Mouse (Mus musculus) CH12F3 (cell line): ENCODE measurements around the gene Psmc5.

ENCODE experiments used
- in situ Hi-C: fragments of 300-500 bp; cut with MboI; formaldehyde crosslinking; loops from 2 replicates; pipeline ENCODE4 v1.14.3; 2020; ENCODE audit warnings: low sequenced_read_pairs

The Psmc5 gene

DNA sequence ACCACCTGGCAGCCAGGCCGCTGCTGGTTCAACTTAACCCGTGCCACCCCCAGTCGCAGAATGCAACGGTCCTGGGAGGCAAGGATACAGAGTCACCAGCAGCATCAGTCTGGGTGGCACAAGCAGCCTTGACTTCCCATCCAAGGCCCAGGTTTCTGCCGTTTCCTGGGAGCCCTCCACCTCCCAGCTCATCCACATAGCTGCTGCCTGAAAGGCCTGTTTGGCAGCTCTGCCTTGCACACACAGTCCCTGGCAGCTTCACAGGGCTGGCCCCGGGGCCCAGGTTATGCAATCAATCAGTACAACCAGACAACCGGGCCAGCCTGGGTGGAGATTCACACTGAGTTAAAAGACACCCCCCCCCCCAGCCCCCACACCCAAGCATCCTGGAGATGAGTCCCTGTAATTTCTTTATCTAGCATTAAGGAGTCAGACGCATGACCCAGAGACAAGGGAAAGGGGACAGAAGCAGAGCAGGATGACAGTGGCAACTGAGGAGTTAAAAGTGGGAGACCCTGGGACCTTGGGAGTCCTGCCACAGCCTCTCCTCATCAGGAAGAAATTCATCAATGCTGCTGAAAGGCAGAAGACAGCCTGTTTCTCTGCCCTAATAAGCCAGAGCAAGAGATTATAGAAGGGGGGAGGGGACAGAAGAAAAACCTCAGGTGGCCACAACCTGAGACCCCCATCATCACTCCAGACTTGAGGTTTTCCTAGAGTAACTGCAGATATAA is 12.5 kb downstream of the Psmc5 start:
- in situ Hi-C loops = no loop called here

- in situ Hi-C loops = no loop called here
Observed at GRCm38 (mm10) chr11:106269060-106269431, 13.1 kb downstream of the Psmc5 start.

DNA sequence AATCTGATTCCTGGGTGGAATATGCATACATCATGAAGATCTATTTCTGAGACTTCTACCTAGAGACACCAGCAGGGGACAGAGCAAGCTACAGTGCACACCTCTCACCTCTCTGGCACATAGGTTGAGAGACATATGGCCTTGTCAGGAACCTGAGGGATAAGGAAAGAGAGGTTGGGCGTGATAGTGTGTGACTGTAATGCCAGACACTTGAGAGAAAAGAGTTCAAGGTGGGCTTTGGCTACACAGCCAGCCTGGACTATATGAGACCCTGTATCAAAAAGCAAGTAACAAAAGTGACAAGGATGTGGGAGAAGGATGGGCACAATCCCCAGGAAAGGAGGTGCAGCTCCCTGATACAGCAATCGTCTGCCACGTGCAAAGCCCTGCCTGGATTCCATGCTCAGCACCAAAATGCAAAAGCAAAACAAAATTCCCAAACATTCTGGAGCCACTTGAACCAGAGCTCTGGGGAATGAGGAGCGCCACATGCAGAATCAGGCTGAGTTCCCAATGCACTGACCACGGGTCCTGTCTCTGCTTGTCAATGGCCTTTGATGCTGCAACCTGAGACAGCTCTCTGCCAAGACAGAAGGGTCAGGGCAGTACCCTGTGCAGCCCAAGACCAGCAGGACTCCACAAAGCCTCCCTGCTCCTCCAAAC is 15.3 kb downstream of the Psmc5 start:
- in situ Hi-C loops = no loop called here

GRCm38 (mm10) chr11:106271794-106272643 is 16.1 kb downstream of the Psmc5 start:
- in situ Hi-C loops = no loop called here

GRCm38 (mm10) chr11:106272644-106273310 is 16.8 kb downstream of the Psmc5 start, which contains the start of gene Smarcd2:
TSS of gene Smarcd2 (minus strand) at chr11:106272972.
- in situ Hi-C loops = no loop called here

GRCm38 (mm10) chr11:106273311-106273684 is 17.3 kb downstream of the Psmc5 start:
- in situ Hi-C loops = no loop called here

DNA sequence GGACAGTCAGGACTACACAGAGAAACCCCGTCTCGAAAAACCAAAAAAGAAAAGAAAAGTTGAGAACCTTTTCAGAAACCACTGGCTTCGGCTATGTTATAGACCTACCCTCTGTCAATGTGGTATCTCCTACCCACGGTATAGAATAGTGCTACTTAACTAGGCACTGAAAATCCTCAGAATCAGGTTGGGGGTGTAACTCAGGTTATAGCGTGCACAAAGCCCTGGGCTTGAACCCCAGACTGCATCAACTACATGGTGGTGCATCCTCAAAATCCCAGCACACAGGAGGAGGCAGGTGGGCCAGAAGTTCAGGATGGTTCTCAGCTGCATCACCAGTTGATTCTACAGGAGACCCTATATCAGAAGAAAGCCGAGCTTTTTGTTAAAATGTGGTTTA is 17.9 kb downstream of the Psmc5 start:
- in situ Hi-C loops = no loop called here

GRCm38 (mm10) chr11:106274374-106274773 is 18.4 kb downstream of the Psmc5 start:
- in situ Hi-C loops = no loop called here

- in situ Hi-C loops = no loop called here
Observed at GRCm38 (mm10) chr11:106274971-106275411, 19.0 kb downstream of the Psmc5 start.

DNA sequence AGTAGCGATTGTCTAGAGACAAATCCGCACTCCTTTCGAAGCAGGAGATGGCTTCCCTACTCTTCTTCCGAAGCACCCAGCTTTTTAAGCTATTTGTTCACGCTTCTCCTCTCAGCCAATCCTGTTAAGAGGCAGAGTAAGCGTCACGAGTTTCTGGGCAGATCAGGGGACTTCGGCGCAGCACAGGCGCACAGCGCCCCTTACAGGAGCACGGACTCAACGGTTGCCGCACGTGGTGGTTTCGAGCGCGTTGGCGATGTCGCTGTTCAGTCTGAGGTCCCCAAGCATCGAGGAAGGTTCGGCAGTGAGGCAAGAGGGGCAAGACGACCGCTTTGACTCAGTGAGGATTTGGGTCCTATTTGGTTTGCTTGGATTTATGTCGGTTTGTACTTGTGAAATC is 20.5 kb downstream of the Psmc5 start, which contains the start of gene Tcam1:
Tcam1 (plus strand) TSS at position 219 of the 400 bp plus-strand sequence.
- in situ Hi-C loops = no loop called here

- in situ Hi-C loops = no loop called here
Observed at GRCm38 (mm10) chr11:106282452-106282851, 26.5 kb downstream of the Psmc5 start.

DNA sequence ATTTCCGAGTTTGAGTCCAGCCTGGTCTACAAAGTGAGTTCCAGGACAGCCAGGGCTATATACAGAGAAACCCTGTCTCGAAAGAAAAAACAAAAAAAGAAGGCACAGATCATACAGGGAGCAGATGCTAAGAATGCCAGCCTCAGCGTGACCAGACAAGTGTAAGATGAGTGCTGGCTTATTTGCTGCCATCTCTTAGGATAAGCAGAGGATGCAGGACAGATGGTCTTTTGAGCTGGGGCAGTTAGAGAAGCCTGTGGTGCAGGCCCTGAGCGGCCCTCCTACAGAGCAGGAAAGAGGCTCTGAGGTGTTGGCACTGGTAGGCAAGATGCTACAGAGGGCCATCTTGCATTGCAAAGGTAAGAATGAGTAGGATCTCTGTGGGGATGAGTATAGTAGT is 27.4 kb downstream of the Psmc5 start:
- in situ Hi-C loops = no loop called here

GRCm38 (mm10) chr11:106284126-106284525 is 28.2 kb downstream of the Psmc5 start:
- in situ Hi-C loops = no loop called here

DNA sequence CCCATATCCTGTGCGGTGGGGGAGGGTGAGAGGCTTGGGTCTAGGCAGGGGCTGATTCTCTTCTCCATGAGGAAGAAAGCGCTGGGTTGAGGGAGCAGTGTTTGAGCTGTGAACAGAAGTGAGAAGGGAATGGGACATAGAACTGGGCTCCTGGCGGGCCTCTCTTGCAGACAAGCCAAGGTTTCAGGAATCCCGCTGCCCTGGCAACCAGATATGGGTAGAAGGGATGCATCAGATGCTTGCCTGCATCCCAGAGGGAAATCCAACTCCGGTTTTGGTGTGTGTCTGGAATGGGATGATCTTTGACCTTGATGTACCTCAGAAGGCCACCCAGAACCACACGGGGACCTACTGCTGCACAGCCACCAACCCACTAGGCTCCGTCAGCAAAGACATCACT is 30.3 kb downstream of the Psmc5 start:
- in situ Hi-C loops = no loop called here

DNA sequence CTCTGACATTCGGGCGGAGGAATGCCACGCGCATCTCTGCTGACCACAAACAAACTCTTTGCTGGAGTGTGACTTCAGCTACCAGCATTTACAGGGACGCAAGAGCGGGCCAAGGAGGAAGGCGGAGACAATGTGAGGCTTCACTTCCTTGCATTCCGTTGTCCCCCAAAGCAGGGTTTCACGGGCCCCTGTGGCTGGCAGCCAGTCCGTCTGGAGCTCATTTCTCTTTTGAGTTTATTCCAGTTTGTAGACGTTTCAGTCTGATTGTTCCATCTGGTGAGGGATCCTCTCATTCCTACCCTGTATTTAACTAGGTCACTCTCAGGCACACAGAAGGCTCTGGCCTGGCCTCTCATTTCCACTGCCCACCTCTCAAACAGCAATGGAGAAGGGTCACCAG is 31.0 kb downstream of the Psmc5 start:
- in situ Hi-C loops = no loop called here

GRCm38 (mm10) chr11:106289369-106289768 is 33.4 kb downstream of the Psmc5 start:
- in situ Hi-C loops = no loop called here

GRCm38 (mm10) chr11:106290376-106290775 is 34.4 kb downstream of the Psmc5 start:
- in situ Hi-C loops = no loop called here

DNA sequence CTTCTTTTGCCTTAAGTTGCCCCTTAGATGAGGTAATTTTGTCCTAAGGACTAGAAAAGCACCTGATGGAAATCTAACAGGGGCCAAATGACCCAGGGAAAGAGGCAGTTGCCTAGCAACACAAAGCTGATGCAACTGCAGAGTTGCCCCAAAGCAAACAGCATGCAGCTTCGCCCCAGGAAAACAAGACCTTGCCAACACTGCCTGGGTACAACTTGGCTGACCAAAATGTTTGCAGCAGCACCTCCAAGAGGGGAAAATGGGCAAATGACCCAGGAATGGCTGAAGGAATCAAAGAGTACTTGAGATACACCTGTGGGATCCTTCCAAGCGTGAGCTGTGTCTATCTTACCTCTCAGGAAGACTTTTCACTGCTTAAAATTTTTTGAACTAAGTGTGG is 35.9 kb downstream of the Psmc5 start:
- in situ Hi-C loops = no loop called here

DNA sequence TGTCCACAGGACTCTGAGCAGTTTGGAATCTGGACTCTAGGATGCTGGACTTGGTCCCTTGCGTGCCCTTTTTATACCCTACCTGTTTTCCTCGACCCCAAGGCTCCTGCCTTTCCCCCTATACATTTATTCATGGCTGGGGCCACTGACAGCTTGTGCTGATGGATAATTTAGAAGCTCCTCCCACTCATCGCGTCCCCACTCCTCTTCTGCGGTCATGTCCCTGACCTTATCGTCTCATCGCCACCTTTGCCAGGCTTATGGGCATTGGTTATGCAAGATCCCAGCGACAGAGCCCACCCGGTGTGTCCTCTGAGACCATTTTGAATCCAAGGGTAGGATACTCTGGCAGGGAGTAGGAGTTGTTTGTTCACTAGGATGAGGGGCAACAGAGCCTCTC is 45.8 kb downstream of the Psmc5 start, which contains the start of gene Gh:
Gh (minus strand) TSS at position 101 of the 400 bp plus-strand sequence.
- in situ Hi-C loops = no loop called here

DNA sequence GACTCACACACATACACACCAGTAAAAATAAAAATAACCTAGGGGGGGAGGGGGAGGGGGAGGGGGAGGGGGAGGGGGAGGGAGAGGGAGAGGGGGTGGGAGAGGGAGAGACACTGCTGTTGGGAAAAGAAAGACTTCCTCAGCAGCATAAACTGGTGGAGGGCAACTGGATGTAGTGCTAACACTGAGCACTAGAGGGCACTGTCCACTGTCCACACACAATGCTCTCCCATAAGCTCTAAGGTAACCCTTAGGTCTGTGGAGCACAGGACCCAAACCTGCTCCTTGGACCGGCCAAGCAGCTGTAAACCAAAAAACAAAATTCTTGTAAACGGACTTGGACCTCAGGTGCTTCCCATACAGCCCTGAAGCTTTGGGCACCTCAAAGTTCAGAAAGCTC is 46.7 kb downstream of the Psmc5 start:
- in situ Hi-C loops = no loop called here
